Mouse (Mus musculus): ENCODE data around the gene Acot11.
A peak's percentile ranks its signal among the peaks of the same experiment; 100 is the strongest.

Acot11 gene

DNA sequence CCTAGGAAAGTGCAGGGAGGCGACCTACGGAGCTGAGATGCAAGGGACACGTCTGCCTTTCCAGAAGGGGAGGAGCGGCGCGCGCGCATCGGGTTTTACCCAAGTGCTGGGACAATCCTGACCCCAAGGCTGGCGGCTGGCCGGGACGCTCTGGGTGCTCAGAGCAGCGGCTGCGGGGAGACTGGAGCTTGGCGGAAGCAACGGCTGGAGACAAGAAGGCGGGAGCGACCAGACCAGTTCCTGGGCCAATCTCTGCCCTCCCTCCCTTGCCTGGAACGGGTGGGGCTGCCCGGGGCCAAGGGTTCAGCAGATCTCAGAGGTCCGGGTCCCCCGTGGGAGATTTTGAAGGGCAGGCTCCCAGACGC, at the start of gene Acot11:
Gene Acot11 (minus strand): TSS at position 89 of the 365 bp plus-strand sequence.
- peak; percentile 65 for DNase-seq (ENCODE audit: low spot score)

GRCm38 (mm10) chr4:106848290-106849092, 43.7 kb upstream of the Acot11 start:
- DNase-seq (ENCODE audit: low spot score), result peak; percentile 46

- peak; percentile 71 for DNase-seq (ENCODE audit: low spot score)
Measured at GRCm38 (mm10) chr4:106847591-106848289, 42.9 kb upstream of the Acot11 start.

GRCm38 (mm10) chr4:106842561-106842960, 37.8 kb upstream of the Acot11 start:
- DNase-seq (ENCODE audit: low spot score), result no peak

DNA sequence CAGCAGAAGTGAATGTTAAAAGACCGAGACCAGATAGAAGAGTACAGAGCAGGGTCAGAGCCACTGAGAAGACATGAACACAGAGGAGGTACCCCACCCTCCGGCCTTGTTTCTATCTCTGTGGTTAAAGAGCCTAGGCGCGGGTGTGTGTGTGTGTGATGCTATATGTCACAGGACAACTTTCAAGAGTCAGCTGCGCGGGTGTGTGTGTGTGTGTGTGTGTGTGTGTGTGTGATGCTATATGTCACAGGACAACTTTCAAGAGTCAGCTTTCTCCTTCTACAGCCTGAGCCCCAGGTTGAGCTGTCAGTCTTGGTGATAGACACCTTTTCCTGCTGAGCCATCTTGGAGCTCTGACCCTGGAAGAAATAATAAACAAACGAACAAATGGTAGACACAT, 37.1 kb upstream of the Acot11 start:
- no peak for DNase-seq (ENCODE audit: low spot score)

- DNase-seq (ENCODE audit: low spot score), result no peak
Measured at GRCm38 (mm10) chr4:106841303-106841702, 36.5 kb upstream of the Acot11 start.

- no peak for DNase-seq (ENCODE audit: low spot score)
Measured at GRCm38 (mm10) chr4:106840651-106841145, 35.9 kb upstream of the Acot11 start.

GRCm38 (mm10) chr4:106839964-106840611, 35.3 kb upstream of the Acot11 start:
- peak; percentile 93 for DNase-seq (ENCODE audit: low spot score)

DNA sequence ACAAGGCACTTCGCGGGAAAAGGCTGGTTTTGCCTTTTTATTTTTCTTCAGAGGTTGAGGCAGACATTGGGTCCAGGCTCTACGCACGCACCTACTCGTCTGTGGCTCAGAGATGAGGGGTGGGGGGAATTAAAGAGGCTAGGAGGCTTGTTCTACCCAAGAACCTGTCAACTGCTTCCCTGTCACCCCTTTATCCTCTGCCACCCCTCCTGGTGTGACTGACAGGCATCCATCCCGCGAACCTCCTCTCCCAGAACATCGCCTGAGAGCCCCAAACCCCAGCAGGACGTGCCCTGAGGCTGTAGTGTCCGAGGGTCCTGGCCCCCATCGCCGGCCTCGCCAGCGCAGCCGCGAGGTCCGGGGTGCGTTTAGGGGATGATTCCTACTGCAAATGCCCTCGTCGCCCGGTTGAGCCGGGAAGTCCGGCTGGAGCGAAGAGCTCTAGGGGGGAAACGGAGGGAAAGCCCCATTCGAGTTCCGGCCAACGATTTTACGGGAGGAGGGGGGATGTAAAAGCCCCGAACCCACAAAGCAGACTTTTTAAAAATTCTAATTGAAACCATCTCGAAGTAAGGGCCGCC, 34.5 kb upstream of the Acot11 start:
- peak; percentile 59 for DNase-seq (ENCODE audit: low spot score)

DNA sequence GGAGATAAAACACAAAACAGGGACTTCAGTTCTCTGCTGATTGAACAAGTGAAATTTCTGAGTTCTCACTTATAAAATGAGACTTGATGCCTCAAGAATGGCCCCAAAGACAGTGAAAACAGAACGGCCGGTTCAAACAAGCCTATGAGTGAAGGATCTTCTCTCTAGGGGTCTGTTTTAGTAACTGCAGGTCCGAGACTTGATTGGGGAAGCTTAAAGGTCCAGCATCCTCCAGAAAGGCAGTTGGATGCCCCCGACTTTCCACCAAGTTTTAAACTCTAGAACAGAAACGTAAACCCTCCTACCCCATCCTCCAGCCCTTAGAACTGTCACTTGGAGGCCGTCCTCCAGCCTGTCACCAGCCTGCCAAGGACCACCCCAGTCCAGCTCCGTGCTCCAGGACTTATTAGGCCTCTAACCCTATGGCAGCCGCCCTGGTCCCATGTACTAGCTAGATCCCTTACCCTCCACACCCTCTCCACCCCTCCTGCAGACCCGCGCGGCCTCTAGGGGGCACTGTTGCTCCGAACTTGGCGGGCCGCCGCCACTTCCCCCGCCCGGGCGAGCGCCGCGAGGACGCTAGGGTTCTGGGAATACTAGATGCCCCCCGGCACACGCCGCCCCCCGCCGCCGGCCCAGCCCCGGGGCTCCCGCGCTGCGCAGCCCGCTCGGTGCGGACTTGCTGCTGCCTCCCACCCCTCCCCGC, 33.9 kb upstream of the Acot11 start:
- DNase-seq (ENCODE audit: low spot score), result peak; percentile 99

DNA sequence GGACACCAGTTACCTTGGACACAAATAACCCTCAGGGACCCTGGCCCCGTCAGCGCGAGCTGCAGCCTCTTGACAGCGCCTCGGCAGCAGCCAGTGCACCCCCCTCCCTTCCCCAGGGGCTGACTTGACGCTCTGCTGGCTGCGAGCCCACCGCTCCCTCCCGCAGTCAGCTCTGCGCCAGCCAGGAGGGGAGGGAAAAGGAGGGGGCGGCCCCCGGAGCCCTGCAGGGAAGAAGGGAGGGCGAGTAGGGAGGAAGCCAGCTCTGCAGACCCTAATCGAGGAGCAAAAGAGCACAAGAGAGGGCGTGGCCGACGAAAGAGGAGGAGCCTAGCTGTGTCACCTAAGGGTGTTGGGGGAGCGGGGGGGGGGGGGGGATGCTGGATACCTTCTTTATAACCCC, 33.2 kb upstream of the Acot11 start:
- peak; percentile 79 for DNase-seq (ENCODE audit: low spot score)

DNA sequence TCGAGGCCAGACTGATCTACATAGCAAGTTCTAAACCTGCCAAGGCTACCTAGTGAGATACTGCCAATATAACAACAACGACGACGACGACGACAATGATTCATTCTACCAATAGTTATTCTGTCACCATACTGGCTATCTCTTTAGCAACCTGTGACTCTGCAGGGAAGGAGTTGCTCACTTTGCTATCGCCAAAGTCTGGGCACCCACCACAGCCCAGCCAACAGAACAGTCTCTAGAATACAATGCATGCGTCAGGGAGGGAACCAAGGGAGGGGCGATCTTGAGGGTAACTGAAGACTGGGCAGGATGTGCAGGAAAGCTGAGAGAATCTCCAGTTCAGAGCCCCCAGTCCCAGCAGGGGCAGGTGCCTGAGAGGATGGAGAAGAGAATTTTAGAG, 32.6 kb upstream of the Acot11 start:
- DNase-seq (ENCODE audit: low spot score), result no peak

DNA sequence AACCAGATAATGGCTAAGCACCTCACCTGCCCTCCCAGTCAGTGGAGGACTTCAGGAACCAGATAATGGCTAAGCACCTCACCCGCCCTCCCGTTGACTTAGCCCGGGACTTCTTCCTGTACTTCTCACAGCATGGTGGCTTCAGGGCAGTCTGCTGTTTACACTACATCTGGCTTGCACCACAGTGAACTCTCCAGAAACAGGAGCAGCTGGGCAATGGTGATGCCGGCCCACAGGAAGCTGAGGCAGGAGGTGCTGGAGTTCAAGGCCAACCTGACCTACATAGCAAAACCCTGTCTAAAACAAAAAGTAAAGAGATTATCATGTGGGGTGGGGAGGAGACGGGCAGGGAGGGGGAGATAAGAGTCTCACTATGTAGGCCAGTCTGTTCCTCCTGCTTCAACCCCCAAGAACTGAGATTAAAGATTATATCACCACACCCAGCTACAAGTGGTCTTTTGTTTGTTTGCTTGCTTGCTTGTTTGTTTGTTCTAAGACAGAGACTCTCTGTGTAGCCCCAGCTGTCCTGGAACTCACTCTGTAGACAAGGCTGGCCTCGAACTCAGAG, 25.8 kb upstream of the Acot11 start:
- no peak for DNase-seq (ENCODE audit: low spot score)

GRCm38 (mm10) chr4:106827738-106828361, 23.1 kb upstream of the Acot11 start:
- DNase-seq (ENCODE audit: low spot score), result peak; percentile 76

DNA sequence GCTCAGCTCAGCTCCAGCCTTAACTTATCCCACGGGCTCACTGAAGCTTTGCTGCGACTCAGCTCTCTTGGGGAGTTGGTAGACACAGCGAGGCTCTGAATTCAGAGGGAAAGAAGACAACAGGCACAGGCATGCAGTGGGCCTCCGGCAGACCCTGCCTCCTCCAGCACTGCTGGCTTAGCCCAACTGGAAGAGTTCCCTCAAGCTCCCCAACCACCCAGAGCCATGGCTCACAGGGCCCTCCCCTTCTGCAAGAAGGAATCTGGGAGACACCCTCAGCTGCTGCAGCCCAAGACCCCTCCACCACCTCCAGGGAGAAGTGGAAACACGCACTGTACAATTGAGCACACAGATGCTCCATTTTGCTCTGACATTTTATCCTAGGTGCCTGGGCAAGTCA, 20.4 kb upstream of the Acot11 start:
- no peak for DNase-seq (ENCODE audit: low spot score)

DNA sequence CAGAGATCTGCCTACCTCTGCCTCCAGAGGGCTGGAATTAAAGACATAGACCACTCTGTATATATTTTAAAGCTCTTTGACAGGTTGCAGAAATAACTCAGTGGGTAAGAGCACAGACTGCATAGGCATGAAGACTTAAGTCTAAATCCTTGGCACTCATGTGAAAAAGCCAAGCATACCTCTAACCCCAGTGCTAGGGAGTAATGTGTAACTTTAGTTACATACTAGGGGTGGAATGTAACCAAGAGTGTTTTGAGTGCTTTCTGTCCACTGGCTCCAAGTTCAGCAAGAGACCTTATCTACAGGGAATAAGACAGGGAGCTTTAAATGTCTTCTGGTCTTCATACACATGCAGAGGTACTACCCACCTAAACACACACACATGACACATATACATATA, 14.6 kb upstream of the Acot11 start:
- no peak for DNase-seq (ENCODE audit: low spot score)

GRCm38 (mm10) chr4:106818332-106818731, 13.5 kb upstream of the Acot11 start:
- DNase-seq (ENCODE audit: low spot score), result no peak

DNA sequence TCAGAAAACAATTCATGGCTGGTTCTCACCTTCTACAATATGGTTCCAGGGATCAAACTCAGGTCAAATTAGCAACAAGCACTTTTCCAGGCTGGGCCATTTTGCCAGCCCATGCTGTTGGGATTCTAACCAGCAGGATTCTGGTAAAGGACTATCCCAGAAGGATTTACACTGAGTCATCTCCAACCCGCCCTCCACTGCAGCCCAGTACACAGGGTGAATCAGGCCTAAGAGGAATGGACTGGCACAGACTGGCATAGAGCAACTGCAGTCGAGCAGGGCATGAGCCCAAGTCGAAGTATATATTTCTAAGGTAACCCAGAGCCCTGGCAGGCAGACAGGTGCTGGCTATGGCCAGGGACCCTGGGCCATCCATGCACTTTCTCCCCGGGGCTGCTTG, 12.2 kb upstream of the Acot11 start:
- DNase-seq (ENCODE audit: low spot score), result no peak

DNA sequence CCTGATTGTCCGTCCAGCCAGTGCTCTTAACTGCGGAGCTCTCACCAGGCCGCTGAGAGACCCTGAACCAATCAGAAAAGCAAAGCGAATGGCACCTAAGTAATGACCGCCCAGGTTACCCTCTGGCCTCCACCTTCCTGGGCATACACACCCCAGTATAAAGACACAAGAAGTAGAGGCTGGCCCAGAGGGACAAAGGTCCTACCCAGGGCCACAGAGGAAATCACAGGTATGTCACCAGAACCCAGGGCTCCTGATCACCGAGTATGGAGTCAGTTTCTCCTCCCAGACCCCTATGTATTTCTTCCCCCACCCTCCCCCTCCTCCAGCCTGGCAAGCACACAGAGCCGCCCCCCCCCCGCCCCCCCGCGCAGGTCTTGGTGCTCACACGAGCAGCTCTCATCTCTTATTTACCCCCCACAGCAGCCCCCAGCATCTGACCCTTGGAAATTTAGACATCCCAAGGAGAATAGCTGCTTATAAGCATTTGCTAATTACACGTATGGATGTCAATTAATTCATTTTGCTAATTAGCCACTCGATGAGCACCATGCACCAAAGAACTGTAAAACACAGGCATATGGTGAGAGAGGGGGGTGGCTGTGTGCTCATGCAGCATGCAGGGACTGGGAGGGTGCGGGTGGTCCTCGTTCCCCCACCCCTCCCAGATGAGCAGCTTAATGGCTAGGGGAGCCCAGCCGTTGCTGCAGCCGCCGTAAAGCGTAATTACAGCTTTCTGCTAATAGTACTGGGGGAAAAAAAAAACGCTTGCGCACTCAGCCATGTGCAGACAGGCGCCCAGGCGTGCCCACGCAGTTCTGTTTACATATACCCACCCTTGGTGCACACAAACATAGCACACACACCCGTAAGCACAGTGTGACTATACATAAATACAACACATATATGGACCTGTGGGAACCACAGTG, 10.9 kb upstream of the Acot11 start:
- no peak for DNase-seq (ENCODE audit: low spot score)

- no peak for DNase-seq (ENCODE audit: low spot score)
Measured at GRCm38 (mm10) chr4:106811162-106811561, 6.4 kb upstream of the Acot11 start.

All from ovary, postnatal 36 days (tissue).